Mouse (Mus musculus): ENCODE data around the gene Mphosph6. TPM values are rescaled to one million over a fixed set of nuclear protein-coding genes. Genes with fewer than 3 reads are reported as not detected.

Mphosph6 gene
- polyA plus RNA-seq, 1 experiment from 2014 or later, result 38.3 TPM

GRCm38 (mm10) chr8:117786428-117786827 is 15.3 kb downstream of the Mphosph6 start:
- ATAC-seq, result no peak
- Histone ChIP-seq H3K36me3 (peaks cover 45% of the 10 kb centered on the region), H3K4me1 (replicated peaks) (no peaks in the 10 kb centered on the region), H3K4me3 (replicated peaks) (no peak overlapping the region), H3K9me3 (peaks cover 10% of the 10 kb centered on the region), H3K27me3 (no peaks in the 10 kb centered on the region), H3K27ac (no peak overlapping the region), H3K9ac (replicated peaks) (no peak overlapping the region), H3K4me2 (replicated peaks) (no peak overlapping the region)
- WGBS, result 91% methylated on average over 3 of the region's 3 CpGs

GRCm38 (mm10) chr8:117783021-117783420 is 18.7 kb downstream of the Mphosph6 start:
- no peaks in the 10 kb centered on the region for H3K4me1 ChIP-seq (replicated peaks)
- H3K4me3 ChIP-seq (replicated peaks), result no peak overlapping the region
- H3K4me2 ChIP-seq (replicated peaks), result no peak overlapping the region
- peaks cover 10% of the 10 kb centered on the region for H3K9me3 ChIP-seq
- peaks cover 12% of the 10 kb centered on the region for H3K36me3 ChIP-seq
- no peak for ATAC-seq
- 93% methylated on average over 7 of the region's 7 CpGs for WGBS
- H3K27ac ChIP-seq, result no peak overlapping the region
- no peak overlapping the region for H3K9ac ChIP-seq (replicated peaks)
- no peaks in the 10 kb centered on the region for H3K27me3 ChIP-seq

GRCm38 (mm10) chr8:117781375-117782129 is 20.2 kb downstream of the Mphosph6 start:
- no peak overlapping the region for H3K9ac ChIP-seq (replicated peaks)
- no peak overlapping the region for H3K4me2 ChIP-seq (replicated peaks)
- H3K4me1 ChIP-seq (replicated peaks), result no peaks in the 10 kb centered on the region
- H3K4me3 ChIP-seq (replicated peaks), result no peak overlapping the region
- H3K9me3 ChIP-seq, result no peaks in the 10 kb centered on the region
- no peaks in the 10 kb centered on the region for H3K27me3 ChIP-seq
- WGBS, result 66% methylated on average over 6 of the region's 6 CpGs
- H3K36me3 ChIP-seq, result no peaks in the 10 kb centered on the region
- no peak overlapping the region for H3K27ac ChIP-seq
- no peak for ATAC-seq

GRCm38 (mm10) chr8:117779344-117779743 is 22.4 kb downstream of the Mphosph6 start:
- ATAC-seq, result no peak
- Histone ChIP-seq H3K36me3 (no peaks in the 10 kb centered on the region), H3K9me3 (no peaks in the 10 kb centered on the region), H3K4me3 (replicated peaks) (no peak overlapping the region), H3K4me1 (replicated peaks) (no peaks in the 10 kb centered on the region), H3K27me3 (no peaks in the 10 kb centered on the region), H3K9ac (replicated peaks) (no peak overlapping the region), H3K4me2 (replicated peaks) (no peak overlapping the region), H3K27ac (no peak overlapping the region)
- WGBS, result 76% methylated on average over 6 of the region's 6 CpGs

- ATAC-seq, result no peak
- Histone ChIP-seq H3K4me2 (replicated peaks) (no peak overlapping the region), H3K4me1 (replicated peaks) (no peaks in the 10 kb centered on the region), H3K9me3 (no peaks in the 10 kb centered on the region), H3K27ac (no peak overlapping the region), H3K36me3 (no peaks in the 10 kb centered on the region), H3K9ac (replicated peaks) (no peak overlapping the region), H3K27me3 (no peaks in the 10 kb centered on the region), H3K4me3 (replicated peaks) (no peak overlapping the region)
- WGBS, result 81% methylated on average over 11 of the region's 11 CpGs
Observed at GRCm38 (mm10) chr8:117778531-117779322, 23.0 kb downstream of the Mphosph6 start.

GRCm38 (mm10) chr8:117776075-117776474 is 25.7 kb downstream of the Mphosph6 start:
- H3K9me3 ChIP-seq, result no peaks in the 10 kb centered on the region
- no peak overlapping the region for H3K4me3 ChIP-seq (replicated peaks)
- H3K36me3 ChIP-seq, result no peaks in the 10 kb centered on the region
- no peak overlapping the region for H3K27ac ChIP-seq
- H3K9ac ChIP-seq (replicated peaks), result no peak overlapping the region
- no peak for ATAC-seq
- no peaks in the 10 kb centered on the region for H3K27me3 ChIP-seq
- WGBS, result 89% methylated on average over 10 of the region's 10 CpGs
- no peak overlapping the region for H3K4me2 ChIP-seq (replicated peaks)
- H3K4me1 ChIP-seq (replicated peaks), result no peaks in the 10 kb centered on the region

- Histone ChIP-seq H3K9me3 (no peaks in the 10 kb centered on the region), H3K9ac (replicated peaks) (no peak overlapping the region), H3K4me1 (replicated peaks) (no peaks in the 10 kb centered on the region), H3K36me3 (no peaks in the 10 kb centered on the region), H3K4me2 (replicated peaks) (no peak overlapping the region), H3K4me3 (replicated peaks) (no peak overlapping the region), H3K27ac (no peak overlapping the region), H3K27me3 (no peaks in the 10 kb centered on the region)
- ATAC-seq, result no peak
- WGBS, result 41% methylated on average over 10 of the region's 10 CpGs
Observed at GRCm38 (mm10) chr8:117775626-117776025, 26.1 kb downstream of the Mphosph6 start.

GRCm38 (mm10) chr8:117772597-117772996 is 29.1 kb downstream of the Mphosph6 start:
- ATAC-seq, result no peak
- WGBS, result 78% methylated on average over 2 of the region's 2 CpGs
- no peaks in the 10 kb centered on the region for H3K36me3 ChIP-seq
- H3K27me3 ChIP-seq, result no peaks in the 10 kb centered on the region
- no peak overlapping the region for H3K4me3 ChIP-seq (replicated peaks)
- no peak overlapping the region for H3K4me2 ChIP-seq (replicated peaks)
- no peak overlapping the region for H3K9ac ChIP-seq (replicated peaks)
- no peaks in the 10 kb centered on the region for H3K9me3 ChIP-seq
- no peaks in the 10 kb centered on the region for H3K4me1 ChIP-seq (replicated peaks)
- H3K27ac ChIP-seq, result no peak overlapping the region

- WGBS, result 59% methylated on average over 2 of the region's 2 CpGs
- ATAC-seq, result no peak
- no peak overlapping the region for H3K27ac ChIP-seq
- no peak overlapping the region for H3K9ac ChIP-seq (replicated peaks)
- H3K36me3 ChIP-seq, result no peaks in the 10 kb centered on the region
- no peak overlapping the region for H3K4me2 ChIP-seq (replicated peaks)
- H3K4me3 ChIP-seq (replicated peaks), result no peak overlapping the region
- H3K9me3 ChIP-seq, result no peaks in the 10 kb centered on the region
- H3K4me1 ChIP-seq (replicated peaks), result no peaks in the 10 kb centered on the region
- H3K27me3 ChIP-seq, result no peaks in the 10 kb centered on the region
Observed at GRCm38 (mm10) chr8:117772126-117772525, 29.6 kb downstream of the Mphosph6 start.

GRCm38 (mm10) chr8:117771115-117771836 is 30.5 kb downstream of the Mphosph6 start:
- H3K27ac ChIP-seq, result no peak overlapping the region
- ATAC-seq, result no peak
- H3K9ac ChIP-seq (replicated peaks), result no peak overlapping the region
- no peak overlapping the region for H3K4me3 ChIP-seq (replicated peaks)
- no peaks in the 10 kb centered on the region for H3K36me3 ChIP-seq
- H3K27me3 ChIP-seq, result no peaks in the 10 kb centered on the region
- H3K9me3 ChIP-seq, result no peaks in the 10 kb centered on the region
- H3K4me2 ChIP-seq (replicated peaks), result no peak overlapping the region
- no peaks in the 10 kb centered on the region for H3K4me1 ChIP-seq (replicated peaks)
- 85% methylated on average over 9 of the region's 9 CpGs for WGBS

GRCm38 (mm10) chr8:117768971-117769370 is 32.8 kb downstream of the Mphosph6 start:
- 66% methylated on average over 7 of the region's 7 CpGs for WGBS
- Histone ChIP-seq H3K9me3 (no peaks in the 10 kb centered on the region), H3K27me3 (no peaks in the 10 kb centered on the region), H3K27ac (no peak overlapping the region), H3K4me1 (replicated peaks) (no peaks in the 10 kb centered on the region), H3K36me3 (no peaks in the 10 kb centered on the region), H3K9ac (replicated peaks) (no peak overlapping the region), H3K4me2 (replicated peaks) (no peak overlapping the region), H3K4me3 (replicated peaks) (no peak overlapping the region)
- ATAC-seq, result no peak

GRCm38 (mm10) chr8:117765947-117766346 is 35.8 kb downstream of the Mphosph6 start:
- H3K4me3 ChIP-seq (replicated peaks), result no peak overlapping the region
- no peak for ATAC-seq
- H3K36me3 ChIP-seq, result no peaks in the 10 kb centered on the region
- H3K9ac ChIP-seq (replicated peaks), result no peak overlapping the region
- H3K4me2 ChIP-seq (replicated peaks), result no peak overlapping the region
- H3K4me1 ChIP-seq (replicated peaks), result no peaks in the 10 kb centered on the region
- no peaks in the 10 kb centered on the region for H3K9me3 ChIP-seq
- no peaks in the 10 kb centered on the region for H3K27me3 ChIP-seq
- WGBS, result 81% methylated on average over 5 of the region's 5 CpGs
- no peak overlapping the region for H3K27ac ChIP-seq

Data from midbrain, embryonic 13.5 days (tissue).